Mouse (Mus musculus): ENCODE measurements around the gene Nop9.
"Not testable (repeated sequence)": the region's sequence is repeated elsewhere in the genome, so short reads cannot be mapped to it uniquely, and the experiment has no call there.

Nop9 gene

DNA sequence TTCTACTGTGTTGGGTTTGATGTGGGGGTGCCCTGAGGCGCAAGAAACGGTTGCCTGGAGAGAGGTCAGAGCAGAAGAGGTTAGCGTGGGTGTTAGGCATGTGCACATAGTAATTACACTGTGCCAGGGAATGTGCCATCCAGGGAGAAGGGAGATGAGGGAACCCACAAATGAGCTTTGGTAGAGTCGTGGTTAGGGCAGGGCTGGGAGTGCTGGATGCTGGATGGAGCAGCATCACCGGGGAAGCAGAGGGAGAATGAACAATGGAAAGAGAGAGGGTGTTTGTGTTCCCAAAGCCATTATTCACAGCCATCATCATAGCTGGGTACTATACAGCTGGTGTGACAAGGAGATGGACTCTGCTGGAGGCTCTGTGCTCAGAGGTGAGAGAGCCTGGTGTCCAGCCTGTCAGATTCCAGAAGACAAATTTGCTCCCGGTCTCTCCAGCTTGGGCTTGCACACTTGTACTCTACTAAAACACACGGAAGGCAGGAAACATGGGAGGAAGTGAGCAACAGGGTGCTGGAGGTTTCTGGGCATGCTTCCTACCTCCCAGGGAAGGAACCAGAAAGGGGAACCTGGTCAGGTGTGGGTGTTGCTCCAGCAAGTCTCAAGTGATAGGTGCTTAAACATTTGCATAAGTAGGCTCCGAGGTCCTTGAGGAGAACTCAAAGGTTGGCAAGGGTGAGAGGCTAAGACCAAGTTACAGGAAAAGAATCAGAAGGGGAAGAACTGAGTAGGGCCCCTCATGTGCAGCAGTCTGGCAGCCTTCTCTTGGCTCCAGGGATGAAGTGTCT, 17.4 kb upstream of the Nop9 start:
- no peak for DNase-seq (ENCODE audit: low read depth, low spot score)

DNA sequence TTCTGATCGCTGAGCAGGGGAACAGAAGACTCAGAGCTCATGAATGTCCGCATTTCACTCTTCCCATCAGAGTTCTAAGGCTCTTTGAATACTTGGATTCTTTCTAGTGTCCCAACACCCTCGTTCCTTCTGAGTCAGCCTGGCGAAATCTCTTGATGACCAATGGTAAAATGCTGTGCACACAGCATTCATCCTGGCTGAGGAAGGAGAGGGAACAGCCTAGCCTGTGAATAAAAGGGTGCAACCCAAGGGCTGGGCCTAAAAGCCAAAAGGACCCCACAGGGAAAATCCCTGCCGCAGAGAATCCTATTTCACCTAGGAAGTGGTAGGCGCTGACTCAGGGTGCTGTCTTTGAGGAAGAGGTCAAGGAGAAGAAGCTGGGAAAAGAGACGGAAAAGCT, 15.4 kb upstream of the Nop9 start:
- no peak for DNase-seq (ENCODE audit: low read depth, low spot score)

DNA sequence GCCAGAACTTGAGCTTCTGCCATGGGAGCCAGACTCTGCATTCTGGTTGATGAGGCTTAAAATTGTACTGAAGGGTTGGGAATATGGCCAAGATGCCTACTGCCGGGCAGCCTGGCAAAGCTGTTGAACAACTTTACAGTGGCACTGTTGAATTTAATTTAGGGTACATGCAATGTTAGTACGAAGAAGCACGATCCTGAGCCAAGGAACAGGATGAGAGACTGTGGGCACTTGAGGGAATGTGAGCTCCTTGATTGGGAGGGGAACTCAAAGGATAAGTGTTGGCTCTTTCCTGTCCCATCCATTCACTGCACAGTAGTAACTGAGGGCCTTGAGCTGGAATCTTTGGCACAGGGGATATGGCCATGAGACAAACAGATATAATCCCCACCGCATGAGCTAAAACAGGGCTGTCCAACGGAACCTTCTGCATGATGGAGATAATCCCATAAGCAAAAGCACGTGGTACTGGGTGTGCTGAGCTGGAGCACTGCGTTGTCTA, 14.9 kb upstream of the Nop9 start:
- DNase-seq (ENCODE audit: low read depth, low spot score), result peak; percentile 55

- no peak for DNase-seq (ENCODE audit: low read depth, low spot score)
Measured at GRCm38 (mm10) chr14:55733889-55734288, 11.6 kb upstream of the Nop9 start.

DNA sequence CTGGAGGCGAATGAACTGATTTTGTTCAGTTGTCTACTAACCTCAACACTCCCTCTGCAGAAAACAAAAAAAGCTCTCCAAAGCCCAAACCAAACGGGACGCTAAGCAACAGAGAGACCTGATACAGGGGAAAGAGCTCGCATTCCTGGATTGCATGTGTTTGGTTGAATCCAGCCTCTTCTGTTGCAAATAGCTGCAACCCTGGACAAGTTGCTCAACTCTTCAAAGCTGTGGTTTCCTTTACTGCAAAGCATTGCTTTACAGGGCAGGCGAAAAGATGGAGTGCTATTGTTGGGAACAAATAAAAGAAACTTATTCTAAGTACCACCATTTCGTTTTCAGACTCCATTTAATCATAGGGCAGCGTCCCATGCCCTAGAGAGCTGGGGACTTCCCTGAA, 10.6 kb upstream of the Nop9 start:
- no peak for DNase-seq (ENCODE audit: low read depth, low spot score)

DNA sequence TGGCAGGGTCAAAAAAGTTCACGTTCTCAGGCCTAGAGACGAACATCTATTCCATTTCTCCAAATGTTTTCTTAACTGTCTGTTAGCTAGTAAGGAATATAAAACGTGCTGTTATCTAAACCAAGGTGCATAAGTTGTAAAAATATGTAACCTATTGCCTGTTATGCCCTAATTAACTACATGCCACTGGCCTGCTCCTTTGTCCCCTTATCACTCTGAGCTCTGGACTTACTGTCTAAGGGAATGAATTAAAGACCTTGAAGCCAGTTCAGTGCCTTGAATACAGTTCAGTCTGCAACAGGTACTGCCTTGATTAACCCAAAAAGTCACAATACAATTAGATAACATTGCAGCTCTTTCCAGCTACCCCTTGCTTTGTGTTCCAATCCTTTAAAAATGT, 10.2 kb upstream of the Nop9 start:
- no peak for DNase-seq (ENCODE audit: low read depth, low spot score)

- DNase-seq (ENCODE audit: low read depth, low spot score), result no peak
Measured at GRCm38 (mm10) chr14:55735758-55736157, 9.7 kb upstream of the Nop9 start.

- DNase-seq (ENCODE audit: low read depth, low spot score), result no peak
Measured at GRCm38 (mm10) chr14:55737086-55737687, 8.3 kb upstream of the Nop9 start.

GRCm38 (mm10) chr14:55743711-55744110, 1.8 kb upstream of the Nop9 start:
- no peak for DNase-seq (ENCODE audit: low read depth, low spot score)

- no peak for DNase-seq (ENCODE audit: low read depth, low spot score)
Measured at GRCm38 (mm10) chr14:55745861-55746237, 356 bp downstream of the Nop9 start.

DNA sequence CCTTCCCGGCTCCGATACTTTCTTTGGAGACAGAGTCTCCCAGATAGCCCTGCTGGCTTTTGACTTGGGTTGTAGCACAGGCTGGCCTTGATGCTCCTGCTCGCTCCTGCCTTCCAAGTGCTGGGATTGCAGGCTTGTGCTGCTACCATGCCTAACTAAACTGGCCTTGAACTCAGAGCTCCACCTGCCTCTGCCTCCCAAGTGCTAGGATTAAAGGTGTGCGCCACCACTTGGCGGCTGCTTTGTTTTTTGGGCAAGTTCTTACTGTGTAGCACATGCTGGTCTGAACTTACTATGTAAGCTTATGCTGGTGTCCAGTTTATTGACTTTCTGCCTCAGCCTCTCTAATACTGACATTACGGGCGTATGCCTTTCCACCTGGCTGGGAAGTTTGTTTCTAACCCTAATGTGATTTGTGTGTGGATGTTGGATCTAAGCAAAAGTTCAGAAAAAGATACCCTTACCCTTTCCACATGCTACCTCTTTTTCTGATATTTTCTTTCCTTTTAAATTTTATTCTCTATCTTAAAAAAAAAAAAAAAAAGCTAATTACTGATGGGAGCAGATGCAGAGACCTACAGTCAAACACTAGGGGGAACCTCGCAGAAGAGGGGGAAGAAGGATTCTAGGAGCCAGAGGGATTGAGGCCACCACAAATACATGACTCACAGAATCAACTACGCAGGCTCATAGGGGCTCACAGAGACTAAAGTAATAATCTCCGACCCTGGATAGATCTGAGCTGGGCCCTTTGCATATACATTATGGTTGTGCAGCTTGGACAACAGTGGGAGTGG, 1.8 kb downstream of the Nop9 start:
- DNase-seq (ENCODE audit: low read depth, low spot score), result no peak

GRCm38 (mm10) chr14:55757566-55757965, 12.1 kb downstream of the Nop9 start:
- DNase-seq (ENCODE audit: low read depth, low spot score), result no peak

GRCm38 (mm10) chr14:55758363-55758784, 12.9 kb downstream of the Nop9 start, which contains the start of gene Cideb:
TSS of gene Cideb (minus strand) at chr14:55758458.
- no peak for DNase-seq (ENCODE audit: low read depth, low spot score)

GRCm38 (mm10) chr14:55760156-55760555, 14.7 kb downstream of the Nop9 start:
- DNase-seq (ENCODE audit: low read depth, low spot score), result not testable (repeated sequence)

DNA sequence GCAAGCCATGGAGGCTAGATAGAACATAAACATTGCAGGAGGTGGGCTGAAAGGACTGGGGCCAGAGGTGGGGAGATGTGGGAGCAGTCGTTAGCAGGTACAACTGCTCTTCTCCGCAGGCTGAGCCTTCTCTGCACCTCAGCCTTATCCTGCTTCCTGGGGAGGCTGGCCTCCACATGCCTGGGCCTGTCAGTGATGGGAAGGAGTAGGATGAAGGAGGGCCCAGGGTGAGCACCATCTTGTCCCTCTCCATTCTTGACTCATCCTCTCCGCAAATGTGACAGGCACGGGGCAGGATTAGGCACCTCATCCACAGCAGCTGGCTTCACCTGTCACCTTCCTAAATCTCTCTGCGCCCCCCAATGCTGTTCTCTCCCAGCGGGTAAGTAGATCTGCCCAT, 15.7 kb downstream of the Nop9 start, which contains the start of gene Ltb4r2:
Gene Ltb4r2 (plus strand): TSS at position 266 of the 400 bp plus-strand sequence.
- DNase-seq (ENCODE audit: low read depth, low spot score), result no peak

- DNase-seq (ENCODE audit: low read depth, low spot score), result no peak
Measured at GRCm38 (mm10) chr14:55762001-55762821, 16.7 kb downstream of the Nop9 start.

- no peak for DNase-seq (ENCODE audit: low read depth, low spot score)
Measured at GRCm38 (mm10) chr14:55763166-55763565, 17.7 kb downstream of the Nop9 start.

GRCm38 (mm10) chr14:55765696-55766095, 20.2 kb downstream of the Nop9 start, which contains the start of gene Ltb4r1:
TSS of gene Ltb4r1 (plus strand) at chr14:55765962.
- no peak for DNase-seq (ENCODE audit: low read depth, low spot score)

- no peak for DNase-seq (ENCODE audit: low read depth, low spot score)
Measured at GRCm38 (mm10) chr14:55767519-55768414, 22.3 kb downstream of the Nop9 start.

DNA sequence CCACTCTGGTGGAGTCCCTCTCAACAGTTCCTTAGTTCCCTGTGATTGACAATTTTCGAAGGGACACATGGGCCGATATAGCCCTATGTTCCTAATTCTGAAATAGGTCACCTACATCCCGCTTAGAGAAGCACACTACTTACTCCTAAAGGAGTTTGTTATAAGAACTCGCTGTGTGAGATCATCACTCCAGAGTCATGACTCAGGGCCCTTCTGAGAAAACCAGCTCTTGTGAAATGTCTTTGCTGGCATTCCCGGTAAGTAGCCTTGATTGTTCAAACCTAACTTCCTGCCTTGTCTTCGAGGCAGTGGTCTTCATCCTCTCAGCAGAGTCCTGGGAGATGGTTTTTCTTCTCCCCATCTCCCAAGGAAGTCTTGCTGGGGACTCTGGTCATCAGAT, 23.1 kb downstream of the Nop9 start:
- DNase-seq (ENCODE audit: low read depth, low spot score), result no peak
